Mouse (Mus musculus) embryonic facial prominence, embryonic 11.5 days (tissue): ENCODE measurements at regions not wholly inside any gene's neighbourhood (a gene's known extent, or its start where the extent isn't known, plus 50 kb on each side); places are given as distances from the start of the nearest gene placed in this dataset.

ENCODE experiments used
- ATAC-seq: fragments of 200-750 bp; cut with Nextera tagmentation; replicated peaks from 2 replicates; pipeline ENCODE4 v1.8.0; 2017; ENCODE audit warnings: low read depth; ENCODE audit not compliant: insufficient number of reproducible peaks, low FRiP score, low TSS enrichment
- DNase-seq: peaks from one replicate; pipeline ENCODE4 v3.0.0-alpha.2; 2015; ENCODE audit warnings: low spot score
- H3K27ac ChIP-seq: fragments of 300-500 bp; sonication (generic); replicated peaks from 2 replicates; pipeline ENCODE4 v1.5.1; 2014; ENCODE audit warnings: mild to moderate bottlenecking, low read depth, low read length, control low read depth
- H3K27me3 ChIP-seq: fragments of 300-500 bp; sonication (generic); 2 replicates; pipeline ENCODE4 v1.6.1; 2014; ENCODE audit warnings: mild to moderate bottlenecking, low read length, moderate library complexity, mixed read lengths; ENCODE audit not compliant: control insufficient read depth, insufficient read depth
- H3K36me3 ChIP-seq: fragments of 300-500 bp; sonication (generic); replicated peaks from 2 replicates; pipeline ENCODE4 v1.6.1; 2014; ENCODE audit warnings: low read depth, mild to moderate bottlenecking, low read length, moderate library complexity, mixed read lengths; ENCODE audit not compliant: control insufficient read depth, insufficient read depth
- H3K4me1 ChIP-seq: fragments of 300-500 bp; sonication (generic); 2 replicates; pipeline ENCODE4 v1.6.1; 2014; ENCODE audit warnings: low read length, mixed read lengths; ENCODE audit not compliant: control insufficient read depth, insufficient read depth
- H3K4me2 ChIP-seq: fragments of 300-500 bp; sonication (generic); 2 replicates; pipeline ENCODE4 v1.6.1; 2014; ENCODE audit warnings: low read depth, mild to moderate bottlenecking, control low read depth, low read length, moderate library complexity
- H3K4me3 ChIP-seq: fragments of 300-500 bp; sonication (generic); 2 replicates; pipeline ENCODE4 v1.5.1; 2014; ENCODE audit warnings: low read depth, low read length, control low read depth
- H3K9ac ChIP-seq: fragments of 300-500 bp; sonication (generic); replicated peaks from 2 replicates; pipeline ENCODE4 v1.6.1; 2014; ENCODE audit warnings: mild to moderate bottlenecking, control low read depth, low read length
- H3K9me3 ChIP-seq: fragments of 300-500 bp; sonication (generic); replicated peaks from 2 replicates; pipeline ENCODE4 v1.6.1; 2016; ENCODE audit warnings: mild to moderate bottlenecking, low read length, inconsistent platforms, mixed read lengths; ENCODE audit not compliant: control insufficient read depth
- WGBS: fragments of 180-500 bp; shearing (Covaris S2); extraction: QIAGEN DNeasy Blood & Tissue Kit; methylation state at CpG from one replicate; pipeline ENCODE4 v1.1.7; 2014; 5-methylcytosine and 5-hydroxymethylcytosine counted together

GRCm38 (mm10) chr12:25883771-25884171 is 531.3 kb downstream of the Rnf144a start:
- Histone ChIP-seq H3K27ac (no peak overlapping the region), H3K4me3 (no peak overlapping the region), H3K9ac (no peak overlapping the region), H3K9me3 (no peaks in the 10 kb centered on the region), H3K27me3 (no peaks in the 10 kb centered on the region), H3K36me3 (no peaks in the 10 kb centered on the region), H3K4me2 (no peak overlapping the region), H3K4me1 (no peaks in the 10 kb centered on the region)
- DNase-seq (no peak), ATAC-seq (no peak)
- 84% methylated on average over 5 of the region's 5 CpGs for WGBS

DNA sequence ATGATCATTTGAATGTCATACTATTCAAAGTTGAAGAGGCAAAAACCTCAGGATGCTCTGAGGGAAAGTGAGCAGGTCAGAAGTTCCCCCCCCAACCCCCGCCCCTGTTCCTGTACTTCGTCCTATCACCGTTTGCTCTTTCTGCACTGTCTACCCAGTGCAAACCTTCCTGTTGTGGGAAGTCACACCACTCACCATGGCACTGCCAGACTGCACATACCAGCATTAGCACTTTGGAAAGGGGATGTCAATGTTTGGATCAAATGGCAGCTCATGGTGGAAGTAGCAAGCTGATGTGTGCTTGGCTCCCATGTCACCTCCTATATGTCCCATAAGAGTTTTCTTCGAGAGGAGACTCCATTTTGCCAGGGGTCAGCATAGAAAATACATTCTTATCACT is 543.2 kb downstream of the Rnf144a start:
- 80% methylated on average over 4 of the region's 4 CpGs for WGBS
- Histone ChIP-seq H3K4me1 (no peaks in the 10 kb centered on the region), H3K9ac (no peak overlapping the region), H3K36me3 (no peaks in the 10 kb centered on the region), H3K4me2 (no peak overlapping the region), H3K27me3 (no peaks in the 10 kb centered on the region), H3K27ac (no peak overlapping the region), H3K9me3 (no peaks in the 10 kb centered on the region), H3K4me3 (no peak overlapping the region)
- DNase-seq (no peak), ATAC-seq (no peak)

GRCm38 (mm10) chr12:25871001-25871461 is 544.0 kb downstream of the Rnf144a start:
- WGBS: 60% methylated on average over 11 of the region's 11 CpGs

DNA sequence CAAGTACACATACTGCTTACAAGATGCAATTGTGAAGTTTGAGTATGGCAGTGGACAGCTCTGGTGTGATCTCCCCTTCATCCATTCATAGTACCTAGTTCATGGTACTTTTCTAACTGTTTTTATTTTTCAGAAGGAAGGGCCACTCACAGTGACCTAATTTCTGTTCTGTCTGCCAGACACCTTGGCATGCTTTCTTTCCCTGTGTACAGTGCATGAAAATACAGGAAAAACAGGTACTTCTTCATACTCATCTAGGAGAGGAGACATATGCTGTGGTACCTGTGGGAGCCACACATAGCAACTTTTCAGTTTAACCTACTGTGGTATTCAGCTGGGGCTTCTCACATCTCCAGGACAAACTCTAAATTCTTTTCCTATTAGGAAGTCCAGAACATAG is 545.2 kb downstream of the Rnf144a start:
- H3K4me1 ChIP-seq: no peaks in the 10 kb centered on the region
- DNase-seq (no peak), ATAC-seq (no peak)
- H3K27me3 ChIP-seq: no peaks in the 10 kb centered on the region
- no peak overlapping the region for H3K9ac ChIP-seq
- H3K4me3 ChIP-seq: no peak overlapping the region
- no peak overlapping the region for H3K27ac ChIP-seq
- no peaks in the 10 kb centered on the region for H3K9me3 ChIP-seq
- H3K36me3 ChIP-seq: no peaks in the 10 kb centered on the region
- no peak overlapping the region for H3K4me2 ChIP-seq

More at GRCm38 (mm10) chr12:25871001-25871461, 544.0 kb downstream of the Rnf144a start:
- Histone ChIP-seq H3K9ac (no peak overlapping the region), H3K27me3 (no peaks in the 10 kb centered on the region), H3K36me3 (no peaks in the 10 kb centered on the region), H3K4me2 (no peak overlapping the region), H3K4me3 (no peak overlapping the region), H3K9me3 (no peaks in the 10 kb centered on the region), H3K27ac (no peak overlapping the region), H3K4me1 (no peaks in the 10 kb centered on the region)
- ATAC-seq (peak; percentile 79; the same call in 1 of the 2 replicates), DNase-seq (peak; percentile 36)

- Histone ChIP-seq H3K9ac (no peak overlapping the region), H3K27ac (no peak overlapping the region), H3K27me3 (no peaks in the 10 kb centered on the region), H3K36me3 (no peaks in the 10 kb centered on the region), H3K9me3 (no peaks in the 10 kb centered on the region), H3K4me2 (no peak overlapping the region), H3K4me1 (no peaks in the 10 kb centered on the region), H3K4me3 (no peak overlapping the region)
- 86% methylated on average over 3 of the region's 3 CpGs for WGBS
- ATAC-seq: no peak
- no peak for DNase-seq
Measured at GRCm38 (mm10) chr12:25865063-25865462, 550.0 kb downstream of the Rnf144a start.

DNA sequence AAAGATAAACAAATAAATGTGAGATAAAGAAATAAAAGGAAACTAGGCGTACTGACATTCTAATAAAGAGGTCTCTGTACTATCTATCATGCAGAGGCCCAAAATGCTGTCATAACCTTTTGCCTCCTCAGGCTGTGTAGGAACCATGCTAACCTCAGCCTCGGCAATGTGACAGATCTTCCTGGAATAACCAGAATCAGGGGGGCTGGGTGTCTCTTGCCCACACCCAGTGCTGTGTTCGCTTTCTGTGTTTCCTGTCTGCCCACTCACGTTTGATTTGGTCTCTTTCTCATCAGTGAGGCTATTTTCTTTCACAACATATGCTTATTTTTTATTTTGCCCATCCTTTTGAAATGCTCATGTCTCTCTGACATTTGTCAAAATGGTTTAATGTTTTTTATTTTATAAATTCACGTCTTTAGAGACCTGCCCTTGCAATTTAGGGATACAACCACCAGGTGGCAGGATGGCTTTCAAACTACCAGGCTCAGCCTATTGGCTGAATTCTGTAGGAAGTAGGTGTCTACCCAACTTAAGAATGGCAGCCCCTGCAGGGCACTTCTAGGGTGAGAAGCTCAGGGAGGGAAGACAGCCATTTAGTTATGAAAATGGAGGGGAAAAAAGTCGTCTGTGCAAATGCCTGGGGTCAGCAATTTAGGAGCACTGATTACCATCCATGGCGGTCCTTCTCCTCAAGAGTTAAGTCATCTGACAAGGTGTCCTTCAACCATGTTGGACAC is 550.8 kb downstream of the Rnf144a start:
- no peak overlapping the region for H3K9ac ChIP-seq
- WGBS: 69% methylated on average over 7 of the region's 7 CpGs
- H3K27ac ChIP-seq: no peak overlapping the region
- DNase-seq: peak; percentile 42
- H3K9me3 ChIP-seq: no peaks in the 10 kb centered on the region
- H3K4me1 ChIP-seq: no peaks in the 10 kb centered on the region
- H3K27me3 ChIP-seq: no peaks in the 10 kb centered on the region
- no peak for ATAC-seq
- H3K4me2 ChIP-seq: no peak overlapping the region
- H3K36me3 ChIP-seq: no peaks in the 10 kb centered on the region
- H3K4me3 ChIP-seq: no peak overlapping the region

GRCm38 (mm10) chr12:25861100-25861499 is 554.0 kb downstream of the Rnf144a start:
- H3K27ac ChIP-seq: no peak overlapping the region
- H3K4me1 ChIP-seq: no peaks in the 10 kb centered on the region
- H3K36me3 ChIP-seq: no peaks in the 10 kb centered on the region
- H3K4me3 ChIP-seq: no peak overlapping the region
- ATAC-seq (no peak), DNase-seq (no peak)
- H3K9me3 ChIP-seq: no peaks in the 10 kb centered on the region
- H3K4me2 ChIP-seq: no peak overlapping the region
- H3K9ac ChIP-seq: no peak overlapping the region
- 86% methylated on average over 3 of the region's 3 CpGs for WGBS
- no peaks in the 10 kb centered on the region for H3K27me3 ChIP-seq

- ATAC-seq: no peak
- 77% methylated on average over 6 of the region's 6 CpGs for WGBS
- no peak overlapping the region for H3K27ac ChIP-seq
- no peak overlapping the region for H3K9ac ChIP-seq
- H3K36me3 ChIP-seq: no peaks in the 10 kb centered on the region
- DNase-seq: no peak
- H3K27me3 ChIP-seq: no peaks in the 10 kb centered on the region
- H3K9me3 ChIP-seq: no peaks in the 10 kb centered on the region
- H3K4me2 ChIP-seq: no peak overlapping the region
- H3K4me1 ChIP-seq: no peaks in the 10 kb centered on the region
- no peak overlapping the region for H3K4me3 ChIP-seq
Measured at GRCm38 (mm10) chr12:25858397-25858796, 556.7 kb downstream of the Rnf144a start.
